Mouse (Mus musculus) cerebellum, adult 18-20 months (tissue): ENCODE data around the gene Fabp3.

Source experiments
- DNase-seq, 2 experiments: peaks; one replicate each; pipeline ENCODE4 v3.0.0; 2021

Gene Fabp3

GRCm38 (mm10) chr4:130295047-130295745 is 13.2 kb upstream of the Fabp3 start:
- DNase-seq, result no peak

GRCm38 (mm10) chr4:130296243-130296965 is 12.0 kb upstream of the Fabp3 start:
- no peak for DNase-seq

GRCm38 (mm10) chr4:130297123-130297529 is 11.3 kb upstream of the Fabp3 start:
- peak; percentile 35 to 50 for DNase-seq

GRCm38 (mm10) chr4:130298877-130299628 is 9.3 kb upstream of the Fabp3 start:
- DNase-seq, result peak; percentile 69 to 78

GRCm38 (mm10) chr4:130299629-130300018 is 8.8 kb upstream of the Fabp3 start:
- no peak for DNase-seq

- no peak for DNase-seq
These were observed 6.0 kb upstream of the Fabp3 start for GRCm38 (mm10) chr4:130302285-130302870.

GRCm38 (mm10) chr4:130304746-130305145 is 3.6 kb upstream of the Fabp3 start:
- DNase-seq, result no peak

GRCm38 (mm10) chr4:130306796-130307630 is 1.4 kb upstream of the Fabp3 start:
- peak; percentile 28 to 39 for DNase-seq

- peak; percentile 68 to 74 for DNase-seq
These were observed 554 bp upstream of the Fabp3 start for GRCm38 (mm10) chr4:130307851-130308230.

- DNase-seq, result peak in 1 of 2 experiments; percentile 47
These were observed 859 bp downstream of the Fabp3 start for GRCm38 (mm10) chr4:130309254-130309653.

GRCm38 (mm10) chr4:130312526-130312925 is 4.1 kb downstream of the Fabp3 start:
- DNase-seq, result no peak

GRCm38 (mm10) chr4:130313552-130313951 is 5.2 kb downstream of the Fabp3 start:
- no peak for DNase-seq

GRCm38 (mm10) chr4:130315771-130316527 is 7.6 kb downstream of the Fabp3 start:
- DNase-seq, result peak; percentile 49 to 50

GRCm38 (mm10) chr4:130316691-130317090 is 8.3 kb downstream of the Fabp3 start:
- DNase-seq, result no peak

GRCm38 (mm10) chr4:130318122-130318521 is 9.7 kb downstream of the Fabp3 start:
- DNase-seq, result no peak

- no peak for DNase-seq
These were observed 11.2 kb downstream of the Fabp3 start for GRCm38 (mm10) chr4:130319564-130319963.

- no peak for DNase-seq
These were observed 13.2 kb downstream of the Fabp3 start for GRCm38 (mm10) chr4:130321640-130322039.

GRCm38 (mm10) chr4:130322567-130322966 is 14.2 kb downstream of the Fabp3 start:
- DNase-seq, result no peak

- DNase-seq, result no peak
These were observed 14.8 kb downstream of the Fabp3 start for GRCm38 (mm10) chr4:130323165-130323564.

- DNase-seq, result no peak
These were observed 15.2 kb downstream of the Fabp3 start for GRCm38 (mm10) chr4:130323607-130324006.

- DNase-seq, result no peak
These were observed 17.1 kb downstream of the Fabp3 start for GRCm38 (mm10) chr4:130325446-130325845.
